Mouse (Mus musculus) erythroblast, embryonic 14.5 days (primary cell): ENCODE results near the gene Gm9945. TPM values are rescaled to one million over a fixed set of nuclear protein-coding genes. Genes with fewer than 3 reads are reported as not detected.

Source experiments
- H3K27me3 ChIP-seq: 2 replicates; pipeline ENCODE4 v1.6.1; 2012; ENCODE audit warnings: inconsistent platforms; ENCODE audit not compliant: control insufficient read depth
- H3K36me3 ChIP-seq: 2 replicates; pipeline ENCODE4 v1.6.1; 2012; ENCODE audit warnings: mild to moderate bottlenecking, inconsistent platforms; ENCODE audit not compliant: control insufficient read depth
- H3K4me1 ChIP-seq: 2 replicates; pipeline ENCODE4 v1.6.1; 2012; ENCODE audit warnings: inconsistent platforms; ENCODE audit not compliant: control insufficient read depth
- H3K4me3 ChIP-seq: replicated peaks from 2 replicates; pipeline ENCODE3; 2012; ENCODE audit warnings: moderate library complexity, mild to moderate bottlenecking, inconsistent platforms
- H3K9me3 ChIP-seq: 2 replicates; pipeline ENCODE4 v1.6.1; 2012; ENCODE audit warnings: low read length, inconsistent platforms, mixed read lengths; ENCODE audit not compliant: control insufficient read depth
- GATA1 ChIP-seq: IDR thresholded peaks from 2 replicates; pipeline ENCODE4 v1.6.1; 2012; ENCODE audit warnings: low read length, inconsistent platforms, mixed read lengths
- TAL1 ChIP-seq: IDR thresholded peaks from 3 replicates; pipeline ENCODE4 v1.6.1; 2012; ENCODE audit warnings: low read length, inconsistent platforms, mixed read lengths
- polyA plus RNA-seq: library from polyadenylated mRNA; stranded (reverse); fragments of >175 nt; gene quantifications from 2 replicates; pipeline ENCODE4 v1.2.3, GENCODE M21; 2012

The Gm9945 gene
- polyA plus RNA-seq, 1 experiment, result not detected

DNA sequence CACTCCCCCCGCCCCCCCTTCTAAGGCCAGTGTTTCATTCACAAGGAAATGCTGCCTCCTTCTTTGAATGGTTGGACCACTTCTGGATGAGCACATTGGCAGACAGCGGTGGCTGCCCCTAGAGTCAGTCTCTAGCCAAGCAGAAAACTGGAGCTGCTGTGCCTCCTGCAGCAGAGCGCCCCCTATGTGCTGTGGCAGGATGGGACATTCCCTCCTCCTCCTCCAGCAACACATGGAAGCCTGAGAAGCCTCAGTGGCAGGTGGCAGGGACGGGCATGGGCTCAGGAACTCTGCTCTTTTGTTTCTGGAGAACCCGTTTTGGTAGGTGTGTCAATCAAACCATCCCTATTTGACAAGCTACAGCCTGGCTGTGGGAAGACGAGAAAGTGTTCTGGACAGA, 44.9 kb downstream of the Gm9945 start:
- Histone ChIP-seq H3K36me3 (peaks cover 79% of the 10 kb centered on the region), H3K4me1 (peaks cover 90% of the 10 kb centered on the region), H3K9me3 (no peaks in the 10 kb centered on the region), H3K27me3 (no peaks in the 10 kb centered on the region), H3K4me3 (no peak overlapping the region)
- no peak for TF ChIP-seq TAL1
- no peak for TF ChIP-seq GATA1

DNA sequence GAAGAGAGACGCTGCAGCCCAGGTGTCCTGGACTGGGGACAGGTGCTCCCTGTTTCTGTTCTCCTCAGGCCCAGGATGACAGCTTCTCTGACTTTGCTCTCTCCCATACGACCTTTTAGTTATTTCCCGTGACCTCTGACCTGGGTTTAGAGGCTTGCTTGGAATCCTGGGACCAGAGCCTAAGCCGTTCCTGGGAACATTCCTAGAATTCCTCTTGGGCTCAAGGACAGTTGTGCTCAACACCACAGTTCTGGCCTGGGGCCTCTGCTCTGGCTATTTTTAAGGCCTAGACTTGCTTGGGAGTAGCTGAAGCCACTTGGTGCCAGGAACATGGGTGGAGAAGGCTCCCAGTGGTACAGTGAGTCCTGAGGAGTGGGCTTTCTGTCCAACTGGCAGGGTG, 45.5 kb downstream of the Gm9945 start:
- Histone ChIP-seq H3K4me3 (no peak overlapping the region), H3K36me3 (peaks cover 85% of the 10 kb centered on the region), H3K4me1 (peaks cover 90% of the 10 kb centered on the region), H3K9me3 (no peaks in the 10 kb centered on the region), H3K27me3 (no peaks in the 10 kb centered on the region)
- TF ChIP-seq TAL1 (no peak), GATA1 (no peak)

DNA sequence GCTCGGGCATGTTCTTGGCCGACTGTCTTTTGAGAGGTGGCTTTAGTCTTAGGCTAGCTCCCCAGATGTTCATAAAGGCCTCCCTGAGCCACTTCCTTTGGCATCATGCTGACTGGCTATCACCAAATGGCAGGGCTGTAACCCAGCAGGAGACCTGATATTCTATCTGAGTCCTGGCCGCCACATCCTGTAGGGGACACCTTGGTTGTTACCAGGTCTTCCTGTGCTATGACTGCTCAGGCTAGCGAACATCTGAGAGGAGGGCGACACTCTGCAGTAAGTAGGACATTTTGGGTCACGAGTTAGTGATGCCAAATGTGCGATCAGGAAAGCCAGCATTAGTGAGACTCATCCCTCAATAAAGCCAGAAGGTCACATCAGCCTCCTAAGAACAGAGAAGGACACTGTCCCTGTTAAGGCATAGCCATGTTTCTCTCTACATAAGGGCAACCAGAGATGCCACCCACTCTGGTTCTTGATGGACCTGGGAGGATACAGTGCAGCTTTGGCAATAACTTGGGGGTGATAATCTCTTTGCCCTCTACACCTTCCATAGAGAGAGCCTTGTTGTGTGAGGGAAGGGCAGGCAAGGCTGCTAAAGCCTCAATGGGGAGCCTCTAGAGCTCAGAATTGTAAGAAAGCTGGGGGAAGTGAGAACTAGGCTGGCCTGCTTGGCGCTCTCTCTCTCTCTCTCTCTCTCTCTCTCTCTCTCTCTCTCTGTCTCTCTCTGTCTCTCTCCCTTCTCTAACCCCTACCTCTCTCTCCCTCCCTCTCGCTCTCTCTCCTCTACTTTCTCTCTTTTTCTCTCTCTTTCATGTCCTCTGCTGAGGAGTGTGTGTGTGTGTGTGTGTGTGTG, 48.7 kb downstream of the Gm9945 start:
- H3K9me3 ChIP-seq, result no peaks in the 10 kb centered on the region
- peaks cover 97% of the 10 kb centered on the region for H3K36me3 ChIP-seq
- H3K27me3 ChIP-seq, result no peaks in the 10 kb centered on the region
- peaks cover 71% of the 10 kb centered on the region for H3K4me1 ChIP-seq
- no peak overlapping the region for H3K4me3 ChIP-seq
- TF ChIP-seq GATA1, result no peak
- no peak for TF ChIP-seq TAL1

DNA sequence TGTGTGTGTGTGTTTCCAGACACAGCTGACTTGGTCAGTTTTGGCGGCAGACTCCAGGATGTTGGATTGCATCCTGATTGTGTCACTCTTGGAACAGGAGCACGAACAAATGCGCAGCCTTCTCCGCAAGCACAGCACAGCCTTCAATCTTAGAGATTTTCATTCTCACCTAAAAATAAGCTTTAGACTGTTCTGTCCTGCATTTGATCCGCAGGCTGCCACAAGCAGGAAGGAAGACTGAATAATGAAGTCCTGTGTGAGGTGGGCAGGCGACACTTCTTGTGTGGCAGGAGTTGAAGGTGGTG, 49.2 kb downstream of the Gm9945 start:
- Histone ChIP-seq H3K4me1 (peaks cover 66% of the 10 kb centered on the region), H3K9me3 (0 out of 2 replicates have a peak, but pooled peaks cover 1% of the 10 kb centered on the region), H3K27me3 (no peaks in the 10 kb centered on the region), H3K36me3 (peaks cover 98% of the 10 kb centered on the region), H3K4me3 (no peak overlapping the region)
- TF ChIP-seq GATA1, result no peak
- no peak for TF ChIP-seq TAL1

DNA sequence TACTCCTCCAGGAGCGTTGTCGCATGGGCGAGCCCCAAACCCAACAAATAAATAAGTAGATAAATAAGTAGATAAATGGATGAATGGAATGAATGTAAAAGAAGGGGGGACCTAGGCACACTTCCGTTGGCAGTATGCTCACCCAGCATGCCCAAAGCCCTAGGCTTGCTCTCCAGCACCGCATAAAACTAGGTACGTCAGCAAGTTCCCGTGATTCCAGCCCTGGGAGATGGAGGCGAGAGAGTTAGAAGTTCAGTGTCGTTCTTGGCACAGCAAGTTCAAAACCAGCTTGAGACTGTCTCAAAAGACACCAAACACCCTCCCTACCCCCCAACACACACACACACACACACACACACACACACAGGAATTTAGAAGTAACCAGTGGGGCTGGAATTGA, 50.0 kb downstream of the Gm9945 start:
- Histone ChIP-seq H3K4me3 (no peak overlapping the region), H3K9me3 (0 out of 2 replicates have a peak, but pooled peaks cover 3% of the 10 kb centered on the region), H3K27me3 (no peaks in the 10 kb centered on the region), H3K4me1 (peaks cover 58% of the 10 kb centered on the region), H3K36me3 (peaks cover 98% of the 10 kb centered on the region)
- TF ChIP-seq TAL1, result no peak
- no peak for TF ChIP-seq GATA1

Other genes with a start within 250 kb of the Gm9945 start
- 0.89 and 0.97 TPM in 2 replicates for gene Hspa4, start 179.7 kb upstream of the Gm9945 start, polyA plus RNA-seq
- 0.04 and 0.09 TPM in 2 replicates for gene Zcchc10, start 155.5 kb upstream of the Gm9945 start, polyA plus RNA-seq
- 0.03 and 0.13 TPM in 2 replicates for gene Aff4, start 129.3 kb upstream of the Gm9945 start, polyA plus RNA-seq
- gene Leap2, start 57.0 kb upstream of the Gm9945 start, polyA plus RNA-seq, result not detected in 2 replicates
- gene Uqcrq, start 49.3 kb upstream of the Gm9945 start, polyA plus RNA-seq, result 27.5 and 33.3 TPM in 2 replicates
- not detected in 2 replicates for gene Gdf9, start 49.1 kb upstream of the Gm9945 start, polyA plus RNA-seq
- gene Gm10447, start 23.1 kb upstream of the Gm9945 start, polyA plus RNA-seq, result not detected in 2 replicates
- gene Shroom1, start 23.0 kb upstream of the Gm9945 start, polyA plus RNA-seq, result not detected in 2 replicates
- not detected in 2 replicates for gene Gm9837, start 9.7 kb upstream of the Gm9945 start, polyA plus RNA-seq
- 9.4 and 11.2 TPM in 2 replicates for gene Sowaha, start 108 bp downstream of the Gm9945 start, polyA plus RNA-seq
- gene Sept8, start 39.1 kb downstream of the Gm9945 start, polyA plus RNA-seq, result 7.5 and 7.8 TPM in 2 replicates
- 0.31 and 0.37 TPM in 2 replicates for gene Kif3a, start 87.2 kb downstream of the Gm9945 start, polyA plus RNA-seq
- gene Il4, start 138.5 kb downstream of the Gm9945 start, polyA plus RNA-seq, result not detected in 2 replicates
- 0.07 TPM in 1 of 2 replicates, not detected in the other for gene Il13, start 154.5 kb downstream of the Gm9945 start, polyA plus RNA-seq
- 0.41 and 0.46 TPM in 2 replicates for gene Rad50, start 227.2 kb downstream of the Gm9945 start, polyA plus RNA-seq
- not detected in 2 replicates for gene Il5, start 240.6 kb downstream of the Gm9945 start, polyA plus RNA-seq